Mouse (Mus musculus) forebrain, embryonic 11.5 days (tissue): ENCODE data around the gene Rnf216. TPM values are rescaled to one million over a fixed set of nuclear protein-coding genes. Genes with fewer than 3 reads are reported as not detected.

Source experiments
- ATAC-seq: fragments of 200-750 bp; cut with Nextera tagmentation; replicated peaks from 2 replicates; pipeline ENCODE4 v1.8.0; 2017; ENCODE audit warnings: moderate TSS enrichment; ENCODE audit not compliant: low FRiP score
- DNase-seq: peaks from one replicate; pipeline ENCODE4 v3.0.0-alpha.2; 2017; ENCODE audit warnings: low spot score
- H3K27ac ChIP-seq: fragments of 300-500 bp; sonication (generic); 2 replicates; pipeline ENCODE4 v1.5.1; 2014; ENCODE audit warnings: low read depth, low read length
- H3K27me3 ChIP-seq: fragments of 300-500 bp; sonication (generic); 2 replicates; pipeline ENCODE4 v1.6.1; 2014; ENCODE audit warnings: mild to moderate bottlenecking, low read length, mixed read lengths; ENCODE audit not compliant: control insufficient read depth, insufficient read depth
- H3K36me3 ChIP-seq: fragments of 300-500 bp; sonication (generic); 2 replicates; pipeline ENCODE4 v1.6.1; 2014; ENCODE audit warnings: mild to moderate bottlenecking, low read length, moderate library complexity, mixed read lengths; ENCODE audit not compliant: control insufficient read depth, insufficient read depth
- H3K4me1 ChIP-seq: fragments of 300-500 bp; sonication (generic); replicated peaks from 2 replicates; pipeline ENCODE4 v1.6.1; 2014; ENCODE audit warnings: low read length, mixed read lengths; ENCODE audit not compliant: control insufficient read depth, insufficient read depth
- H3K4me2 ChIP-seq: fragments of 300-500 bp; sonication (generic); 2 replicates; pipeline ENCODE4 v1.6.1; 2014; ENCODE audit warnings: low read depth, mild to moderate bottlenecking, low read length, moderate library complexity, mixed read lengths; ENCODE audit not compliant: severe bottlenecking
- H3K4me3 ChIP-seq: fragments of 300-500 bp; sonication (generic); 2 replicates; pipeline ENCODE4 v1.5.1; 2014; ENCODE audit warnings: low read depth, low read length
- H3K9ac ChIP-seq: fragments of 300-500 bp; sonication (generic); 2 replicates; pipeline ENCODE4 v1.6.1; 2014; ENCODE audit warnings: low read length
- H3K9me3 ChIP-seq: fragments of 300-500 bp; sonication (generic); 2 replicates; pipeline ENCODE4 v1.6.1; 2016; ENCODE audit warnings: low read length, mixed read lengths; ENCODE audit not compliant: control insufficient read depth
- WGBS: fragments of 180-500 bp; shearing (Covaris S2); extraction: QIAGEN DNeasy Blood & Tissue Kit; methylation state at CpG from one replicate; pipeline ENCODE4 v1.1.7; 2014; 5-methylcytosine and 5-hydroxymethylcytosine counted together
- polyA plus RNA-seq: library from polyadenylated mRNA; unstranded; fragments of >200 nt; fragmentation: Nextera tagmentation; extraction: Ambion mirVana; gene quantifications from 2 replicates; pipeline ENCODE4 v1.2.1, GENCODE M21; 2014

Gene Rnf216
- polyA plus RNA-seq, 1 experiment from 2014 or later, result 42.7 TPM

GRCm38 (mm10) chr5:142982046-142982801, 130.6 kb downstream of the Rnf216 start:
- no peak overlapping the region for H3K27ac ChIP-seq
- H3K9ac ChIP-seq, result no peak overlapping the region
- H3K27me3 ChIP-seq, result no peaks in the 10 kb centered on the region
- H3K4me1 ChIP-seq, result no peaks in the 10 kb centered on the region
- H3K4me3 ChIP-seq, result no peak overlapping the region
- H3K4me2 ChIP-seq, result no peak overlapping the region
- 90% methylated on average over 16 of the region's 16 CpGs for WGBS
- H3K36me3 ChIP-seq, result no peaks in the 10 kb centered on the region
- DNase-seq (no peak), ATAC-seq (no peak)
- no peaks in the 10 kb centered on the region for H3K9me3 ChIP-seq

- DNase-seq (no peak), ATAC-seq (no peak)
- Histone ChIP-seq H3K9me3 (no peaks in the 10 kb centered on the region), H3K9ac (no peak overlapping the region), H3K4me2 (no peak overlapping the region), H3K36me3 (peaks cover 8% of the 10 kb centered on the region), H3K4me1 (0 out of 2 replicates have a peak, but pooled peaks cover 2% of the 10 kb centered on the region), H3K4me3 (no peak overlapping the region), H3K27me3 (no peaks in the 10 kb centered on the region), H3K27ac (no peak overlapping the region)
- WGBS, result 77% methylated on average over 5 of the region's 5 CpGs
These were observed 136.3 kb downstream of the Rnf216 start for GRCm38 (mm10) chr5:142976516-142976915.

DNA sequence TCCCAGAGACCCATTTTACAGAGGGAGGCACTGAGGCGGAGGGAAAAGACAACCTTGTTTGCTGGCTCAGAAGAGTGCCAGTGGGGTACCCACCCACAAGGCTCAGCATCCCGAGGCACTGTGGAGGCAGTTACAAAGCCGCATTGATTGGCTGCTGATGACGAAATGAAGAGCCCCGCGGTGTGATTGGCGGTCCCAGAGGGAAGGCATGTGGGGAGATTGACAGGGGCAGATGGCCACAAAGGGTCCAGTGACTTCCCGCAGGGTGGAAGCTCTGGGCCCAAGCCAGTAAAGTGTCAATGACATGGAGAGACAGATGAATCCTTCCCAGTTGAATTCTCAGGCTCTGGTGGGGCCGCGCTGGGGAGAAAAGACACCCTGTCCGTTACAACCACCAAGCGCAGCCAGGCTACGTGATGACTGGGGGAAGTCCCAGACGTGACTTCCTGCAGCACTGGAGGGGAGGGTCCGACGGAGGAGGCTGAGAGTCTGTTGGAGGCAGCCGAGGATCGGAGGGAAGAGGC, 138.1 kb downstream of the Rnf216 start:
- Histone ChIP-seq H3K9ac (peak overlapping the region; percentile 18; the same call in 1 of the 2 replicates), H3K27ac (no peak overlapping the region; the same call in none of the 2 replicates)

GRCm38 (mm10) chr5:142973971-142974370, 138.8 kb downstream of the Rnf216 start:
- Histone ChIP-seq H3K36me3 (peaks cover 30% of the 10 kb centered on the region), H3K4me2 (no peak overlapping the region), H3K9ac (no peak overlapping the region), H3K27me3 (no peaks in the 10 kb centered on the region), H3K4me3 (no peak overlapping the region), H3K4me1 (0 out of 2 replicates have a peak, but pooled peaks cover 2% of the 10 kb centered on the region), H3K27ac (no peak overlapping the region), H3K9me3 (no peaks in the 10 kb centered on the region)
- ATAC-seq, result 0 out of 2 replicates have a peak, but pooled peaks have one; percentile 21
- no peak for DNase-seq
- 57% methylated on average over 3 of the region's 3 CpGs for WGBS

More for the DNA sequence above, 138.1 kb downstream of the Rnf216 start:
- Histone ChIP-seq H3K4me2 (0 out of 2 replicates have a peak overlapping the region, but pooled peaks have one; percentile 20), H3K27me3 (no peaks in the 10 kb centered on the region), H3K4me1 (0 out of 2 replicates have a peak, but pooled peaks cover 2% of the 10 kb centered on the region), H3K4me3 (no peak overlapping the region), H3K36me3 (peaks cover 24% of the 10 kb centered on the region), H3K9me3 (no peaks in the 10 kb centered on the region)
- peak; percentile 80 for DNase-seq
- 24% methylated on average over 18 of the region's 18 CpGs for WGBS
- peak; percentile 83 for ATAC-seq

DNA sequence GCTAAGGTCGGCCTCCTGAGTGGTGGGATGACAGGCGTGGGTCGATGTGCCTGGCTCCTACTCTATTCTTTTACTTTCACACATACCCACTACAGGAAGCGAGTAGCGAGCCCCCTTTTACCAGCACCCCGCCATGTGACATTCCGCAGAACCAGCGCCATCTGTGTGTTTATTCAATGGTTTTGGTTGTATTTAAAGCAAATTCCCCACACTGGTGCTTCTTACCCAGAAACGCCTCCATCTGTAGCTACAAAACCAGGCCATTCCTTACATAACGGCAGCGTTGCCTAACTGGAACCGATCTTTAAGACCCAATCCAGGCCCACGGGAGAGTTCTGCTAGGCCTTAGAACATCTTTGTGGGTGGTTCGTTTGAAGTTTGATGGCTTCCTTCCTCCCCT, 144.4 kb downstream of the Rnf216 start:
- peaks cover 41% of the 10 kb centered on the region for H3K36me3 ChIP-seq
- no peak overlapping the region for H3K9ac ChIP-seq
- ATAC-seq, result no peak
- no peak overlapping the region for H3K27ac ChIP-seq
- no peak for DNase-seq
- WGBS, result 93% methylated on average over 14 of the region's 14 CpGs
- H3K4me2 ChIP-seq, result no peak overlapping the region
- H3K4me1 ChIP-seq, result peaks cover 13% of the 10 kb centered on the region
- no peaks in the 10 kb centered on the region; the same call in 1 of the 2 replicates for H3K9me3 ChIP-seq
- H3K27me3 ChIP-seq, result no peaks in the 10 kb centered on the region
- no peak overlapping the region for H3K4me3 ChIP-seq

GRCm38 (mm10) chr5:142964650-142965049, 148.1 kb downstream of the Rnf216 start:
- Histone ChIP-seq H3K4me1 (peaks cover 15% of the 10 kb centered on the region), H3K9ac (no peak overlapping the region)
- WGBS, result 73% methylated on average over 6 of the region's 6 CpGs

GRCm38 (mm10) chr5:142963705-142964494, 148.9 kb downstream of the Rnf216 start:
- 41% methylated on average over 17 of the region's 17 CpGs for WGBS
- Histone ChIP-seq H3K27me3 (no peaks in the 10 kb centered on the region), H3K9me3 (no peaks in the 10 kb centered on the region; the same call in 1 of the 2 replicates), H3K4me1 (peaks cover 17% of the 10 kb centered on the region), H3K4me3 (peak overlapping the region; percentile 99), H3K4me2 (peak overlapping the region; percentile 97), H3K27ac (peak overlapping the region; percentile 28; the same call in 1 of the 2 replicates), H3K36me3 (peaks cover 11% of the 10 kb centered on the region), H3K9ac (peak overlapping the region; percentile 99)
- DNase-seq (peak; percentile 68), ATAC-seq (no peak)

More at GRCm38 (mm10) chr5:142964650-142965049, 148.1 kb downstream of the Rnf216 start:
- H3K9me3 ChIP-seq, result no peaks in the 10 kb centered on the region; the same call in 1 of the 2 replicates
- H3K36me3 ChIP-seq, result peaks cover 17% of the 10 kb centered on the region
- DNase-seq (no peak), ATAC-seq (no peak)
- H3K4me2 ChIP-seq, result peak overlapping the region; percentile 97
- no peaks in the 10 kb centered on the region for H3K27me3 ChIP-seq
- peak overlapping the region; percentile 99; the same call in 1 of the 2 replicates for H3K4me3 ChIP-seq
- no peak overlapping the region for H3K27ac ChIP-seq

GRCm38 (mm10) chr5:142963003-142963704, 149.6 kb downstream of the Rnf216 start:
- 8% methylated on average over 13 of the region's 13 CpGs for WGBS
- peak overlapping the region; percentile 97 for H3K4me2 ChIP-seq
- peak; percentile 83 for DNase-seq
- H3K4me1 ChIP-seq, result peaks cover 17% of the 10 kb centered on the region
- H3K4me3 ChIP-seq, result peak overlapping the region; percentile 99
- H3K27ac ChIP-seq, result peak overlapping the region; percentile 97
- no peaks in the 10 kb centered on the region for H3K9me3 ChIP-seq
- H3K27me3 ChIP-seq, result no peaks in the 10 kb centered on the region
- no peak for ATAC-seq
- H3K9ac ChIP-seq, result peak overlapping the region; percentile 99
- peaks cover 5% of the 10 kb centered on the region for H3K36me3 ChIP-seq
